Mouse (Mus musculus) limb, embryonic 12.5 days (tissue): ENCODE data around the gene Tmem217. TPM values are rescaled to one million over a fixed set of nuclear protein-coding genes. Genes with fewer than 3 reads are reported as not detected.

Experiments
- ATAC-seq: fragments of 200-750 bp; cut with Nextera tagmentation; 2 replicates; pipeline ENCODE4 v1.8.0; 2017; ENCODE audit warnings: low read depth, moderate TSS enrichment; ENCODE audit not compliant: insufficient number of reproducible peaks, insufficient read depth, low FRiP score, low TSS enrichment
- H3K27ac ChIP-seq: fragments of 300-500 bp; sonication (generic); 2 replicates; pipeline ENCODE4 v1.5.1; 2016; ENCODE audit warnings: mild to moderate bottlenecking, moderate library complexity
- H3K27me3 ChIP-seq: fragments of 300-500 bp; sonication (generic); 2 replicates; pipeline ENCODE4 v1.6.1; 2016; ENCODE audit warnings: mild to moderate bottlenecking, moderate library complexity
- H3K36me3 ChIP-seq: fragments of 300-500 bp; sonication (generic); 2 replicates; pipeline ENCODE4 v1.6.1; 2016; ENCODE audit warnings: mild to moderate bottlenecking, moderate library complexity
- H3K4me1 ChIP-seq: fragments of 300-500 bp; sonication (generic); replicated peaks from 2 replicates; pipeline ENCODE4 v1.6.1; 2016
- H3K4me2 ChIP-seq: fragments of 300-500 bp; sonication (generic); 2 replicates; pipeline ENCODE4 v1.6.1; 2016; ENCODE audit warnings: mild to moderate bottlenecking, moderate library complexity
- H3K4me3 ChIP-seq: fragments of 300-500 bp; sonication (generic); replicated peaks from 2 replicates; pipeline ENCODE4 v1.5.1; 2016; ENCODE audit warnings: mild to moderate bottlenecking
- H3K9ac ChIP-seq: fragments of 300-500 bp; sonication (generic); replicated peaks from 2 replicates; pipeline ENCODE4 v1.6.1; 2016; ENCODE audit warnings: mild to moderate bottlenecking, moderate library complexity
- H3K9me3 ChIP-seq: fragments of 300-500 bp; sonication (generic); 2 replicates; pipeline ENCODE4 v1.6.1; 2016; ENCODE audit warnings: mild to moderate bottlenecking, moderate library complexity
- WGBS: fragments of 180-500 bp; shearing (Covaris S2); methylation state at CpG from one replicate; pipeline ENCODE4 v1.1.7; 2016; 5-methylcytosine and 5-hydroxymethylcytosine counted together
- polyA plus RNA-seq: library from polyadenylated mRNA; unstranded; fragments of >200 nt; fragmentation: Nextera tagmentation; extraction: Ambion mirVana; gene quantifications from 2 replicates; pipeline ENCODE4 v1.2.1, GENCODE M21; 2016

Tmem217 gene
- polyA plus RNA-seq, 1 experiment from 2014 or later: 2.4 TPM

- no peaks in the 10 kb centered on the region for H3K9me3 ChIP-seq
- no peaks in the 10 kb centered on the region for H3K27me3 ChIP-seq
- peaks cover 23% of the 10 kb centered on the region for H3K36me3 ChIP-seq
- WGBS: 68% methylated on average over 10 of the region's 10 CpGs
- no peak overlapping the region for H3K27ac ChIP-seq
- H3K4me2 ChIP-seq: 0 out of 2 replicates have a peak overlapping the region, but pooled peaks have one; percentile 10
- ATAC-seq: no peak
- H3K4me1 ChIP-seq: peaks cover 11% of the 10 kb centered on the region
- H3K9ac ChIP-seq: no peak overlapping the region
- no peak overlapping the region for H3K4me3 ChIP-seq
Observed at GRCm38 (mm10) chr17:29494062-29494731, 58.0 kb downstream of the Tmem217 start.

DNA sequence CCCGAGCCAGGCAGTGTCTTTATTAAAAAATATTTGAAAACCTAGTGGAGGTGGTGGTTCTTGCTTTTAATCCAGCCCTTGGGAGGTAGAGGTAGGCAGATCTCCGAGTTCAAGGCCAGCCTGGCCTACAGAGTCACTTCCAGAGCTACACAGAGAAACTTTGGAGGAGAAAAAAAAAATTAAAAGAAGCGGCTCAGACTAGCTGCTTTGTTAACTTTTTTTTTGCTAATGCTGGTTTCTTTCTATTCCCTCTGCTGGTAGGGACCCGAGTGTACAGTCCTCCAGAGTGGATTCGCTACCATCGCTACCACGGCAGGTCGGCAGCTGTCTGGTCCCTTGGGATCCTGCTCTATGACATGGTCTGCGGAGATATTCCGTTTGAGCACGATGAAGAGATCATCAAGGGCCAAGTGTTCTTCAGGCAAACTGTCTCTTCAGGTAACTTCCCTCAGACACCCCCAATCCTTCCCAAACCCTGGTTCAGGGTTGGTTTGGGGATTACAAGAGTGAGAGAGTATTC, 58.7 kb downstream of the Tmem217 start:
- ATAC-seq: no peak
- Histone ChIP-seq H3K27me3 (no peaks in the 10 kb centered on the region), H3K27ac (no peak overlapping the region), H3K4me1 (peaks cover 18% of the 10 kb centered on the region), H3K36me3 (peaks cover 23% of the 10 kb centered on the region), H3K9ac (no peak overlapping the region), H3K9me3 (no peaks in the 10 kb centered on the region), H3K4me2 (peak overlapping the region; percentile 79), H3K4me3 (no peak overlapping the region)
- WGBS: 79% methylated on average over 11 of the region's 11 CpGs

DNA sequence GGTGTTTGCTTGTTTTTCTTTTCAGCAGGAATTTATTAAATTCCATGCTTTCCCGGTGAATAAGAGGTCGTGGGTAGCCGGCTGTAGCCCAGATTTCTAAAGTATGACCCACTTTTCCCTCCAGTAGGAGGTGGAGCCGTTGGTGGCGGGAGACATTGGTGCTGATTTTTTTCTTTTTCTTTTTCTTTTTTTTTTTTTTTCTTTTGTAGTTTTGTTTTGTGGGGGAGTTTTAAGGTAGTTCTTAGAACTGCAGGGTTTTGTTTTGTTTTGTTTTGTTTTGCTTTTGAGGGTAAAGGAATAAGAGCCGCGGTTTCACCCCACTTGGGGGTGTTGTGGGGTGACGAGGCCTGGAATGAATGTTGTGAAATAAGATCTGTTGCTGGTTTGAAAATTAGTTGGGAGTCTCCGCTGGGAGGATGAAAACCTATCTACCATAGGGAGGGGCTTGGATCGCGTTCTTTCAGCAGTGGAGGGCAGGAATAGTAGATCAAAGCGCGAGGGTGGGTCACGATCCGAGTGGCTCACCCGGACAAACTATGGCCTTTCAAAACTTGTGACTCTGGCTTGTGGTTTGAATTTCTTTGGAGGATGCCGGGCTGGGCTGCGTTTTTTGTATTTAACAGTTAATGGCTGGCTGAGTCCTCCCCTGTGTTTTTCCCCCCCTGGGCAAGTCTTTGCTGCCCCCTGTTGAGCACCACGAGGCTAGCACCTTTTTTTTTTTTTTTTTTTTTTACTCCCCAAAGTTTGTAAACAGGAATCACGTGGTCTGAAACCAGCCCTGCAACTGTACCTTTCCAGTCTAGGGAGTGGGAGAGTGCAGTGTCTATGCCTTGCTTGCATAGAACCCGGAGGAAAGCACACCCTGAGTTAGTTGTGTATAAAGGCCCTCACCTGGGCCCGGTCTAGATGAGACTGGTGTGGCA, 59.7 kb downstream of the Tmem217 start:
- 2% methylated on average over 22 of the region's 22 CpGs for WGBS
- H3K9ac ChIP-seq: peak overlapping the region; percentile 96
- no peak for ATAC-seq
- peak overlapping the region; percentile 95 for H3K4me3 ChIP-seq
- no peaks in the 10 kb centered on the region for H3K27me3 ChIP-seq
- H3K4me2 ChIP-seq: peak overlapping the region; percentile 79
- peaks cover 23% of the 10 kb centered on the region for H3K36me3 ChIP-seq
- H3K27ac ChIP-seq: peak overlapping the region; percentile 96
- no peaks in the 10 kb centered on the region for H3K9me3 ChIP-seq
- peaks cover 19% of the 10 kb centered on the region for H3K4me1 ChIP-seq

- H3K4me2 ChIP-seq: peak overlapping the region; percentile 79
- WGBS: under 1% methylated on average over 48 of the region's 48 CpGs
- H3K4me3 ChIP-seq: peak overlapping the region; percentile 95
- no peak for ATAC-seq
- peak overlapping the region; percentile 96 for H3K9ac ChIP-seq
- peaks cover 23% of the 10 kb centered on the region for H3K36me3 ChIP-seq
- H3K9me3 ChIP-seq: no peaks in the 10 kb centered on the region
- H3K27ac ChIP-seq: peak overlapping the region; percentile 96
- H3K27me3 ChIP-seq: no peaks in the 10 kb centered on the region
- H3K4me1 ChIP-seq: peaks cover 19% of the 10 kb centered on the region
Observed at GRCm38 (mm10) chr17:29491591-29492268, 60.5 kb downstream of the Tmem217 start.

GRCm38 (mm10) chr17:29490713-29491581, 61.2 kb downstream of the Tmem217 start, which contains the start of gene Pim1:
Gene Pim1, plus strand, starts transcription at chr17:29490753.
- peaks cover 18% of the 10 kb centered on the region for H3K36me3 ChIP-seq
- under 1% methylated on average over 90 of the region's 99 CpGs for WGBS
- H3K27me3 ChIP-seq: no peaks in the 10 kb centered on the region
- peak within 1 kb of the TSS; percentile 96 for H3K9ac ChIP-seq
- H3K9me3 ChIP-seq: no peaks in the 10 kb centered on the region
- peak within 1 kb of the TSS; percentile 79 for H3K4me2 ChIP-seq
- ATAC-seq: peak; percentile 53
- peak within 1 kb of the TSS; percentile 97 for H3K27ac ChIP-seq
- H3K4me1 ChIP-seq: peaks cover 19% of the 10 kb centered on the region
- peak within 1 kb of the TSS; percentile 95 for H3K4me3 ChIP-seq

DNA sequence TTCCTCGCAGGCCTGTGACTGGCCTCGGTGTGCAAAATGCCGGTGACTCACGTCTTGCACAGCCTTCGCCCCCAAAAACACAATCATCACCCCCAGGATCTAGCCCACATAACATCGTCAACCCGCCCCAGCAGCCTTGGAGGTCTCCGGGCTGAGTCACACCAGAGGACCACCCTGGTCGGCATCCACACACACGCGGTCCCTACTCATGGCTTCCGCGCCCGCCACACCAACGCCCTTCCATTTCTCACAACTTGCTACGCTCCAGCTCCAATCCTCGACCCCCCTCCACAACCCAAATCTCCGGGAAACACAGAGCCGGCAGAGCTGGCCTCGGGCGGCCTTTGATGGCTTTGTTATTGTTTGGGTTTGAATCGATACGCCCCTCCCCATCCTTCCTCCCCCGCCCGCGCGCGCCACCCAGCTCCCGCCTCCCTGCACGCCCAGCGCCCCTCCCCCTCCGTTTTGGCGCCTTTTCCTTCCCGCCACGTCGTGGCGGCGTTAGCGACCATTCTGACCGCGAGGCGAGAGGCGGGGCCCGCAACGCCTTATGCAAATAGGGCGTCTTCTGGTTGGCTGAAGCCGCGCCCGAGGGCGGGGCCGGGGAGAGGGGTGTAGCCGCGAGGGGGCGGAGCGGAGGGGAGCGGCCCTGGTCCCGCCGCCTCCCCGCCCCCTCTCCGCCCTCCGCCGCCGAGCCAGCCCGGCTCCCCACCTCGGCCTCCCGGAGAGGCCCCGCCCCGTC, 62.0 kb downstream of the Tmem217 start:
- peak overlapping the region; percentile 75 for H3K9ac ChIP-seq
- peak overlapping the region; percentile 79 for H3K4me2 ChIP-seq
- H3K27ac ChIP-seq: peak overlapping the region; percentile 97
- WGBS: under 1% methylated on average over 57 of the region's 68 CpGs
- peak; percentile 81 for ATAC-seq
- H3K4me3 ChIP-seq: peak overlapping the region; percentile 95
- H3K9me3 ChIP-seq: no peaks in the 10 kb centered on the region
- H3K4me1 ChIP-seq: peaks cover 19% of the 10 kb centered on the region
- peaks cover 16% of the 10 kb centered on the region for H3K36me3 ChIP-seq
- H3K27me3 ChIP-seq: no peaks in the 10 kb centered on the region

DNA sequence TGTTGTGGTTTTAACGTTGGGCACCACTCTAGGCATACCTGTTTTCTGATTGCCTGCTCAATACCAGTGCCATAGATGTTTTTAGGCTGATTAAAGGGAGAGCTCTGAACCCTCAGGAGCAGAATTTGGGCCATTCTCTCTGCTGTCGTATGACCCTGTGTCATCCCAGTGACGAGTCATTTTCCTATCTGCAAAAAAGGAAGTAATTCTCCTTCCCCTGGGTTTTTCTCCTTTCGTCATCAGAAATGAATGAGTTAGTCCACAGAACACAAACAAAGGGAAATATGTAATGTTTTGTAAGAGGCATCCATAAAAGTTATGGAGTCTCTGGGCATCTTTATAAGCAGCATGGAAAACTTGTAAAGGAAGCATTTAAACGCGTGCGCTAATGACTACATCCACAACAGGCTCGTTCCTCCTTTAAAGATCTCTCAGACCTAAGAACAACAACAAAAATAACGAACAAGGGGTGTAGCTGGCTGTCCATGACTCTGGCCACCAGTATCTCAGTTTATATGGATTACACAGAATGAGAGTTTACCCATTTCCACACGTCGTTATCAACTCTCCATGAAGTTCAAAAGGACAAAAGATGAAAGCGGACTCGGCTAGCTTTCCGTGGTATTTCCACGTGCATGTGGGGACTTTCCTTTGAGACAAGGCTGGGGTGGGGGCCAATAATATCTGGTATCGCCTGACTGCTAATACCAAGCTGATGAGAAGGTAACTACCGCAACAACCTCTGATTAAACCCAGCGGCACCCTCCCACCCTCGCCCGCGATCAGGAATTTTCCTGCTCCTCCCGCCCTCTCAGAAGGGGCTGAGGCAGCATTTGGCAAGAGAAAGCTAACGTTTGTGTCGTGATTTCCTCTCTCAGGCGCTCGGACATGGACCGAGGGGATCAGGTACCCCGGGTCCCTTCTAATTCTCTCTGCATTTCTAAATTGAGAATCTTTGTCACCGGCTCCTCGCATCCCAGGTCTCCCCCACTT, 62.9 kb downstream of the Tmem217 start:
- peaks cover 16% of the 10 kb centered on the region for H3K4me1 ChIP-seq
- ATAC-seq: no peak
- 4% methylated on average over 30 of the region's 30 CpGs for WGBS
- peak overlapping the region; percentile 95 for H3K4me3 ChIP-seq
- H3K9ac ChIP-seq: peak overlapping the region; percentile 75
- H3K27ac ChIP-seq: peak overlapping the region; percentile 97
- H3K4me2 ChIP-seq: peak overlapping the region; percentile 79
- no peaks in the 10 kb centered on the region for H3K27me3 ChIP-seq
- H3K36me3 ChIP-seq: peaks cover 8% of the 10 kb centered on the region; the same call in 1 of the 2 replicates
- H3K9me3 ChIP-seq: no peaks in the 10 kb centered on the region

DNA sequence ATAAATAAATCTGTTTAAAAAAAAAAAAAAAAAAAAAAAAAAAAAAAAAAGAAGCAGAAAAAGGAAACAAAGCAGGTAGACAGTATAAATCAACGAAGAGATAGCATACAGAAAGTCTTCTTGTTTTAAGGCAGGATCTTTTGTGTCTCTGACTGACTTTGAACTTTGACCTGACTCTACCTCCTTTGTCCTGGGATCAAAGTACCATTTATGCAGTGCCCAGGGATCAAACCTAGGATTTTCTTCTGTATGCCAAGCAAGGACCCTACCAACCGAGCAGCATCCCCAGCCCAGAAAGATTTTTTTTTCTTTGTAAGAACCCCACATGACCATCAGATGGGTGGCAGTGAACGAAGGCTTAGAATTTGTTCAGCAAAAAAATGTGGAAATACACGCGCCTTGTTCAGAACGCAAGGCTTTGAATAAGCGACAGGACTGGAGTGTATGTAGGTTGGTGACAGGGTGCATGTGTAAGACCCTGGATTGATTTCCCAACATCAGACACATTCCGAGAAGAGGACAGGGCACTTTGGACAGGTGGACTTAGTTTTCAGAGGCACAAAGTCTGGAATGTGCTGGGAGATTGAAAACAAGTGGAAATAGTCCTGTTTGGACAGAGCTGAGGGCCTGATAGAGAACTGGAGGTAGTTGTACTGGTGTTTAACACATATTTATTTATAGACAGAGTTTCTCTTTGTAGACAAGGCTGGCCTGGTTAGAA, 63.8 kb downstream of the Tmem217 start:
- H3K9ac ChIP-seq: no peak overlapping the region
- H3K4me2 ChIP-seq: peak overlapping the region; percentile 79
- no peaks in the 10 kb centered on the region for H3K27me3 ChIP-seq
- no peak for ATAC-seq
- H3K4me1 ChIP-seq: peaks cover 16% of the 10 kb centered on the region
- 77% methylated on average over 8 of the region's 8 CpGs for WGBS
- peak overlapping the region; percentile 97; the same call in 1 of the 2 replicates for H3K27ac ChIP-seq
- H3K9me3 ChIP-seq: no peaks in the 10 kb centered on the region
- H3K36me3 ChIP-seq: no peaks in the 10 kb centered on the region
- peak overlapping the region; percentile 95; the same call in 1 of the 2 replicates for H3K4me3 ChIP-seq
